Mouse (Mus musculus): Measurements from ENCODE around the gene Ppa2.

DNA sequence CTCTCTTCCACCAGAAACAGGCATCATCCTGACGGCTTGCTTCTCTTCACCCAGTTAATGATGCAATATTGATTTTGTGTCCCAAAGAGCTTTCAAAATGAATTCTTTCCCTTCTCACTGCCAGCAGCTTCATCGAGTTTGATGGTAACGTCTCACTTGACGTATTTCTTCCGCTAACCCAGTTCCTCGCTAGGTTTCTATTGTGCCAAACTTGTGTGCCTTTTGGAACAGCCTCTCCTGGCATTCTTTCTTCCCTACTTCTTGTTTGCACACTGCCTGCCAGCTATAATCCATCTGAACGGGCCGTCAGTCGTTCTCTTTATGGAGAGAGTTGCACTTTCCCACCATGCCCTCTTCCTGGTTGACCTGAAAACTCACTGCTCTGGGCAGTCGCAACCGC, 31.2 kb downstream of the Ppa2 start:
- TF ChIP-seq GATA1 (IDR thresholded peaks at IDR 0.05; ENCODE audit: borderline replicate concordance, low read length) = no peak
- TF ChIP-seq CTCF (IDR thresholded peaks at IDR 0.05; ENCODE audit: low read depth, low read length) = no peak

Measured in G1E (cell line).